Mouse (Mus musculus) frontal cortex, adult (tissue): Measurements from ENCODE around the gene Tbc1d1.
"Not testable (repeated sequence)": the region's sequence is repeated elsewhere in the genome, so short reads cannot be mapped to it uniquely, and the experiment has no call there.

Experiments used
- ATAC-seq: cut with Nextera tagmentation; 2 replicates; pipeline ENCODE4 v1.9.2; 2017; ENCODE audit warnings: mild to moderate bottlenecking, moderate library complexity, mixed read lengths; ENCODE audit not compliant: low TSS enrichment

Gene Tbc1d1

DNA sequence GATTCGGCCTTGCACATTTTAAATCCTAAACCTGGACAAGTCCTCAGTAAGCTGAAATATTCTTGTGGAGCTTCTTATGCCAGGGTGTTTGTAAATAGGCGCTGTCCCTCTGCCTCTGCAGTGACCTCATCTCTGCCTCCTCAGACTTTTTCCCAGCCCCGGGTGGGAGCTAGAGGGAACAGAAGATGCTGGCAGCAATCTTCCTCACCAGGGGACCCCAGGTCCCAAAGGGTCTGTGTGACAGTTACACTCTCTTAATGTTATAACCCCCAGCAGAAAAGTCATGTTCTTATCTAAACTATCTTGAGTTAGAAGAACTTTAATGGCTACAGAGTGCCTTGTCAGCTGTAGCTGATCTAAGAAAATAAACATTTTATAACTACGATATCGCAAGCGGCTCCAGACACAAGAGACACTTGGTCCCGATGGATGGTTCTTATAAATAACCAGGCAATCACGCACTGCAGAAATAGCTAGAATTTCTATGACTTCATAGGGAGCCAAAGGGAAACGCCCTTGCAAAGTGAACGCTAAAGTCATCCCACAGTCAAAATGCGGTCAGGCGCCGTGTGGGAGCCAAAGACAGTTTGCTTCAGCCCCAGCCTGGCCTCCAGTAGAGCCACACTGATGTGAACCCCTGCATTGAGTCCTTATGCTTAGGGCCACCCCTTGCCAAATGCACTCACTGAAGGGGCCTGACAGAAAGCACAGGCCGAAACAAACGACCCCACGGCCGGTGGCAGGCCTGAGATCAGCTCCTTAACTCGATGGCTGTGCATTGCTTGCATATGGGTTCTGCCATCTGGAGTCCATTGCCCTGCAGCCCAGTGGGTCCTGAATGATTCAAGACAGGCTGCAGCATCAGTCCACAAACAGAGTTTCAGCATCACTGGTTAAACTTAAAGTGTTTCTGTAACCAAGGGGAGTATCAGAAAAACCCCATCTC is 202.8 kb downstream of the Tbc1d1 start:
- ATAC-seq: peak; percentile 17; the same call in 1 of the 2 replicates

DNA sequence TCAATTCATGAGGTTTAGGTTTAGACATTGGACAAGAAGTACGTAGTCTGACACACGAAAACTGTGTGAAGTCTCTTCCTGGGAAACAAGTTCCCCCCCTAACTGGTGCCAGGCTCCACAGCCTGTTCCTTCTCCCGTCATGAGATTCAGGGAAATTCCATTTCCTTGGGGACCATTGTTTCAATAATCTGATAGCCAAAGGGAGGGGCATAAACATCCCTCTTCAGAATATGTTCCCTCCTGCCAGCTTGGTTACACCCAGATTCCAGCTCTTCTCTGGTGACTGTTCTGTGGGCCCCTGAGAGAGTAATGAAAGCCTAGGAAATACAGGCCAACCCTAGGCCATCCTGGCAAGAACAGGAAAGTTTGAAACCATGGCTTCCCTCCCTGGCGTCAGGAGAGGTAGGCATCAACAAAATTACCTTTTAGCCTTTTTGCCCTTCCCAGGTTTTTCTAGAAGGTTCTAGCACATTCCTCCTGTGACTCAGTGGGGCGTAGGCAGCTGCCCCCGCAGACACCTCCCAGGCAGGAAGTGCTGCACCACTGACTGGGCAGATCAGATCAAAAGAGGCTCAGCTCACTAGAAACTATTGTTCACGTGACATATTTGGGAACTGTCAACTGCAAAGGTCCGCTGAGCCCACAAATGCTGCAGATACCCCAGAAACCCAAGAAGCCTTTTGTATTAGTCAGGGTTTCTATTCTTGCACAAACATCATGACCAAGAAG is 204.2 kb downstream of the Tbc1d1 start:
- ATAC-seq: no peak

DNA sequence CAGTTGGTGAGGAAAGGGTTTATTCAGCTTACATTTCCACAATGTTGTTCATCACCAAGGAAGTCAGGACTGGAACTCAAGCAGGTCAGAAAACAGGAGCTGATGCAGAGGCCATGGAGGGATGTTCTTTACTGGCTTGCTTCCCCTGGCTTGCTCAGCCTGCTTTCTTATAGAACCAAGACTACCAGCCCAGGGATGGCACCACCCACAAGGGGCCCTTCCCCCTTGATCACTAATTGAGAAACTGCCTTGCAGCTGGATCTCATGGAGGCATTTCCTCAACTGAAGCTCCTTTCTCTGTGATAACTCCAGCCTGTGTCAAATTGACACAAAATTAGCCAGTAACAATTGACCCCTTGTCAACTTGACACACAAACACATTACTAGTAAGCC is 204.8 kb downstream of the Tbc1d1 start:
- ATAC-seq: not testable (repeated sequence)

DNA sequence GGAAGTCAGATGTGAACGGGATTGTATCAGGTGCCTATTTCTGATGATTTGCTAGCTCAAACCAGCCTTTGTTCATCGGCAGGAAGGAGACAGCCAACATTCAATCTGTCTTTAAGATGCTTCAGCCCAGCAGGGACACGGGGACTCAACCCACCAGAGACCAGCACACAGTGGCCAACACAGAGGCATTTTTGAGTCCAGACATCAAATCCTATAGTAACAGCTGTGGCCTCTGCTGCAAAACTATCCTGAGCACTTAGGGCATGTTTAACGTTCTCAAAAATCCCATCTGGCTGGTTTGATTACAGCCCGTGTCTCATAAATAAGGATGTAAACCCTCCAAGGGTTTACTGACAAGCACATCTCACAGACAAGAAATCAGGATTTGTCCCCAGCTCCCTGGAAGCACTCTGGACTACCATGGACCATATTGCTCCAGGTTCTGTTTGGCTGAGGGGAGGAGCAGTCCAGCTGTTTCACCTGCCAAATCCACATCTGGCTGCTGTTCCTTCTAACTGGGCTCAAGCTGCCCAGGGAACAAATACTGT is 207.8 kb downstream of the Tbc1d1 start:
- 0 out of 2 replicates have a peak, but pooled peaks have one; percentile 16 for ATAC-seq

DNA sequence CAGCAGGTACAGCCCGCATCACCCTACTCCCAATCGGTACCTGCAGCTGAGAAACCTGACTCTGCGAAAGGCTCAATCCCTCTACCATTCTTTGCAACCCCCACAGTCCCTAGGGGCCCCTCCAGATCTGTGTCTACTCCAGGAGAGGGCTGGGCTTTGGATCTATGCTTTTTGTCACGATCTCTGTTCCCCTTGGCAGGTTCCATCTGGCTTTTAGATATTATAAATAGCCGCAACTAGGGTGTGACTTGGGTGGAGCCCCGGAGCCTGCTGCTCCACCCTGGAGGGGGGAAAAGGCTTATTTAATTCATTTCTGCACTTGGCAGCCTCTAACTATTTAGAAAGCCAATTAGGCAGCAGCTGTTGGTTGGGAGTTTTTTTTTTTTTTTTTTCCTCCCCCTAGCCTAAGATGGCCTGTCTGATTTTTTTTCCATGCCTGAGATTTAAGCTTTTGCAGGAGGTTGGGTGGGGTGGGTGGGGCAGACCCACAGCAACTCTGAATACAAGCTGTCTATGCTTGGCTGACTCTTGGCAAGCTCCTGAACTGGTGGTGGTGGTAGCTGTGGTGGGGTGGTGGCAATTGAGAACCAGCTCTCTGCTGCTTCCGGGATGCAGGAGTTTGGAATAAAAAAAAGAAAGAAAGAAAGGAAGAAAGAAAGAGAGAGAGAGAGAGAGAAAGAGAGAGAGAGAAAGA is 208.5 kb downstream of the Tbc1d1 start:
- peak; percentile 45 for ATAC-seq

DNA sequence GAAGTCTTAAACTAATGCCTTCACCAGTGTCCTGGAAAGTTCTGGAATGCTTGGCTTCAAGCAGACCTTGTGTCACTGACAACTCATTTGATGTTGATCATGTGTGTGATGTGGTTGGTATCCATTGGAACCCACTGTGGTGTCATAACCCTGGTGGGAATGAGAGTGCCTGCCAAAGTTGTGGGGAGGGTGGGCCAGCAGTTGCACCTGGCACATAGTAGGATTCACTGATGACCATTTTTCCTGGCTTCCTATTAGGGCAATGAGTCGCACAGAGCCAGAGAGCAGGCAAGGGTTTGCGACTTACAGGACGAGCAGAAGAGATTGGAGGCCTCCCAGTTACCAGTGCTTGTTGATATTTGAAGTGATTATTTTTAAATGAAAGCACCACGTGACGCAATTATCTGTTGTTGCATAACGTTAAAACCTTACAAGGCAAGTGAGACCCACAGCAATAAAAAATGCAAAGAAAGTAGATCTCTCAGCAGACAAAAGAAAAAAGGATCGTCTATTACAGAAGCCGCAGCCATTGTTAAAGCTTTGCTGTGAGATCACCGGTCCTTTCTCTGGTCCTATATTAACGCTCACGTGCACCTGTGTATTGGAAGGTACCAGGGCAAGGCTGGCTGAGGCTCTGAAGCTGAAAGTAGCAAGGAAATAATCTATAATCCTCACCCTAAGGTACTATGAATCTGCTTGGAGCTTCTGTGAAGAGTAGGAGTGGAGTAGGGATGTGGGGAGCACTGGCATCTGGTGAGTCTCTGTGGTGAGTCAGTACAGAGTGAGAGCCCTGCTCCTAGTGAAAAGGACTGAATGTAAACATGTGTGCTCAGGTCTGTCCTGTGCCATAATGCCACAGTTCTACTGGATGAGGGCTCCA is 209.3 kb downstream of the Tbc1d1 start:
- peak; percentile 90 for ATAC-seq

DNA sequence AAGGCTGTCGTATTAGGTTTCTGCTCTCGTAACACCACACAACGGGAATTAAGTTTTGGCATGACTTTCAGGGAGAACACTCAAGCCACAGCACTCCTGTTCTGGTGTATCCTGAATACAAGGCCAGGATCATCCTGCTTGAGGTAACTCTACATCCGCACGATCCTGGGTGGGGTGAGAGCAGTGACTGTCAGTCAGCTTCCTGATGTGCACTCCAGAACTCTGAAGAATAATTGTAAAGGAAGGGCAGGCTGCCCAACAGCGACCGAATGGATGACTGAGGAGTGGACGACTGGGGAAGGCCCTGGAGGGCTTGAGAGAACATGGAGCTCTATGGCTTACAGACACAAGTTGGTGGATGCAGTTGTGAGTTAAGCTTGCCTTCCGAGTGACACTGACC is 210.0 kb downstream of the Tbc1d1 start:
- ATAC-seq: no peak

DNA sequence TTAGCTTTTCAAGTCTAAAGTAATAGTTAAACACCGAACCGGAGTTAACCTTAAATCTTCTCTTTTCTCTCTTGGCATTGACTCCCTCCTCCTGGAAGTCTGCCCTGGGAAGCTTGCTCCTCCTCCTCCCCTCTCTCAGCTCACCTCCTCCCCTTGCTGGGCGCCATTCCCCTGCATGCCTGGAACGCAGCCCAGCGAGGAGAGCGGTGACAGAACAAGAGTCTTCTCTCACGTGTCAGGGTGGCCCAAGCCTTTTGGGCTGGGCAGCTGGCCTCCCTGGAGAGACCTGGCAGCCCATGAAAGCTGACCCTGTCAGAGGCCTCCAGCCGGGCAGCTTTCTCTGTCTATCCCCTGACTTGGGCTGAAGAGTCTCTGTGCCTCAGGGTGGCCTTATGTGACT is 211.3 kb downstream of the Tbc1d1 start:
- ATAC-seq: peak; percentile 32

DNA sequence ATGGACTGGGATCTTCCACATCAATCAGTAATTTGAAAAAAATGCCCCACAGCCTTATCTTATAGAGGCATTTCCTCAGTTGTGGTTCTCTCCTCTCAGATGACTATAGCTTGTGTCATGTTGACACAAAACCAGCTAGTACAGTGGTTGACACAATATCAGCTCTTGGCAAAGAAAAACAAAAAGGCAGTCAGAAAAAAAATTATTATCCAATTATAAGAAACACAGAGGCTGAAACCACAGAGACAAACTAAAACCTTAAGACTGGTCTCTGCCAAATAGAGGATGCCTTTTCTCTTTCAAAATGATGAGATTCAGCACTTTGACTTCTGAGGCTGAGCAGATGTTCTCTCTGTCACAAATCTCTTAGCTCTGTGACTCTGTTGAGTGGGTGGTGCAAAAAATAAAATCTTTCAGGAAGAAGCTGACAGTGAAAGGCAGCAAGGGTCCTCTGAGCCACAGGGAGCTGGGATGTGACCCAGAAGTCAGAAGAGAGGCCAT is 215.3 kb downstream of the Tbc1d1 start:
- ATAC-seq: peak; percentile 60

DNA sequence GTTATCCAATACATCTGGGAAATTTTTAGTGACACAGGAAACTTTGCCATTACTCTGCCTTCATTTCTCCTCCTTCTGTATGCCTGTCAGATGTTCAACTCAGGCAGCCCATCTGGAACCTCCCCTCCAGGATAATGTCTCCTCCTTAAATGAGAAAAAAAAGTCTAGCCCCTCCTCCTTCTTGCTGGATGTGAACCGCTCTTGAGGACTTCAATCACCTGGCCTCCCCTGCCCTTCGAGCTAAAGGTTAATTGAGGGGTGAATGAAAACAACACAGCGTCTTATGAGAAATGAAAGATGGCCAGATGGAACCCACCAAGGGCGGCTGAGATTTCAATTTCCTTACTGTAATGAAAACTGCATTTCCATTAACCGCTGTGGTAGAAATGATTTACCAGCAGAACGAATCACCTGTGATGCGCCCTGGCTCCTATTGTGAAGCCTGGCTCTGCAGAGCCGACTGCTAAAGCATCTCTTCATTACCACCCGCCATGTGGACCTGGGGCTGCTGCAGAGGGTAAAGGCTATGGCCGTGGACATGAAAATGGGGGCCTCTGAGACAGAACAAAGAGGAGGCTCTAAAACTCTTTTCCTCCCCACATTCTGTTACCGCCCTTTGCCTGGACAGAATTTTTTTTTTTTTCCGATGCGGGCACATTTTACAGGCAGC is 216.3 kb downstream of the Tbc1d1 start:
- no peak for ATAC-seq

DNA sequence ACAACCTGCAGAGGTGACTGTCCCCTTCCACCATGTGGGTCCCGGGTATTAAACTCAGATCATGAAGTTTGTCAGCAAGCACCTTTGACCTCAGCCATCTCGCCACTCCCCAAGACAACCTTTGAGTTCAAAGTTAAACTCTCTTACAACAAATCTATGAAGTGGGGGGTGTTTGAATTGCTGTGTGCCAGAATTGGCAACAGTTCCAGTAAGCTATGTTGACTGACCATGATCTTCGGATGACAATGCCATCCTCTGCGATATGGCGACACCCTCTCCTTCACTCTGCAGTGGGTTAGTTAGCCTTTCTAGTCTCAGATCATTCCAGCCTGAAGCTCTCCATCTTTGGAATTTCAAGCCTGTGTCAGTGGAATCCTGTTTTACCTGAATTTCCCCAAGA is 217.6 kb downstream of the Tbc1d1 start:
- ATAC-seq: no peak

DNA sequence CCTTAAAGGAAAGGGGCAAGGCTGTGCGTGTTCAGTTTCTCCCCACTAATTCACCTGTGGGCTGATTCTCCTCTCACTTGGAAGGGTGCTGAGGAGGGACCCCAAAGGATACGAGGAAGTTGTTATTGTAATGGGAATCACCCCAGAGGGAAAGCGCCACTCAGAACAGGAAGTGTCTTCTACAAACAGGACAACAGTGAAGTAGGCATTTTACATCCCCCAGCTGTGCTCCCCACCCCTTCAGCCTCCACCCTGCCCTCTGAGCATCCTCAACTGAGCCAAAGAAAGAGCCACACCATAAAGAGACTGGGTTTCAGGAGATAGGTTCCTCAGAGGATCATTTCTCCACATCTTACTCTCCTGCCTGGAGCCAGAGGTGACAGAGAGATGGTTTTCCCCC is 219.7 kb downstream of the Tbc1d1 start:
- no peak for ATAC-seq

DNA sequence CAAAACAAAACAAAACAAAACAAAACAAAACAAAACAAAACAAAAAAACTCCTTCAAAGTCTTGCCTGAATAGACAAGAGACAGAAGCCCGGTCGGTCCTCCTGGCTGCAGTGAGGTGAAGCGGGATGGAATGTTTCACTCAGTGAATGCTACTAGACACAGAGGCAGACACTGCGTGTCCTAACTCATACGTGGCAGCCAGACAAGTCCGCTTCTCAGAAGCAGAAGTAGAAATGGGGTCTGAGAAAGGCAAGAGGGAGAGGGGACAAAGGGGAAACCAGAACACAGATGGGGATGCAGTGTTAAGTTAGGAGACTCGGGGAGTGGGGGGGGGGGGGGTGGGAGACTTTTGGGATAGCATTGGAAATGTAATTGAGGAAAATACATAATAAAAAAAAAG is 220.4 kb downstream of the Tbc1d1 start:
- no peak for ATAC-seq

DNA sequence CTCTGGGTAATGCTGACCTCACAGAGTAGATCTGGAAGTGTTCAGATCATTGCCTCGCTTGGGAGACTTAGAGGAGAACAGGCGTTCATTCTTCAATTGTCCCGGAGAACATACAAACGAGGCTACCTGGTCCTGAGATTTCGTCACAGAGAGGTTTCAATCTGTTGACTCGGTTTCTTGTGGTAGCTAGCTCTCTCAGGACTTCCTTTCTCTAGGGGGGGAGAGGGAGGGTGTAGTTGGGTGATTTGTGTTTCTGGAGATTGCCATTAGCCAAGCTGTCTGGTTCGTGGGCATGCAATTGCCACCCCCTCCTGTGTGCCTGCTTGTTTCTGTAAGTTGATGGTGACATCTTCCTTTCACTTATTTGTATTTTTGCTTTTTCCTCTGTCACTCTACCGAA is 221.6 kb downstream of the Tbc1d1 start:
- ATAC-seq: no peak

DNA sequence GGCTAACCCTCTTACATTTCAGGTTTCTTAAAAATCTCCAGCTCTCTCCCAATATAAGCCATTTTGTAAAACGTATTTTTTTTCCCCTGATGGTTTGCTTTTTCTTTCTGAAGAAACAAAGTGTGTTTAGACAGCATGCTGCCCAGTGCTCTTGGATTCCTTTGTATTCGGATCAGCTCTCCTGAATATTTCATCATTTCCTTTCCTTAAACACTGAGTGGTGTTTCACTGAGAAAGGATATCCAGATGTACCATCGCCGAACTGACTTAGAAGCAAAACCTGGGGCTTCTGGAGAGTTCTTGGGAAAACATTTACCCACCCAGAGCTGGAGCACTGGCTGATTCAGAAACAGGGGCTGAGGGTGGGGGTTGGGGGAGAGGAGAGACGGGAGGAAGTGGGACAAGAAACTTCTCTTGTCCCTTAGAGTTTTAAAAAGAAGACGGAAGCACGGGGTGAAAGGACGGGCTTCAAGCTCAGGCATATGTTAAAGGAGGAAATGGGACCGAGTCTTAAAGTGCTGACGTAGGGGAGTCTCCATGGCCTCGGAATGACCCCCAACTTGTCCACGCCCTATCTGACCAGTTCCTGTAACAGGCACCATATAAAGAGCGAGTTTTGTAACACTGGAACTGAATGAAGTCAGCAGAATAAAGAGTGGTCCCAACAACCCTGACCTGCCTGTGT is 222.6 kb downstream of the Tbc1d1 start:
- ATAC-seq: 0 out of 2 replicates have a peak, but pooled peaks have one; percentile 2

DNA sequence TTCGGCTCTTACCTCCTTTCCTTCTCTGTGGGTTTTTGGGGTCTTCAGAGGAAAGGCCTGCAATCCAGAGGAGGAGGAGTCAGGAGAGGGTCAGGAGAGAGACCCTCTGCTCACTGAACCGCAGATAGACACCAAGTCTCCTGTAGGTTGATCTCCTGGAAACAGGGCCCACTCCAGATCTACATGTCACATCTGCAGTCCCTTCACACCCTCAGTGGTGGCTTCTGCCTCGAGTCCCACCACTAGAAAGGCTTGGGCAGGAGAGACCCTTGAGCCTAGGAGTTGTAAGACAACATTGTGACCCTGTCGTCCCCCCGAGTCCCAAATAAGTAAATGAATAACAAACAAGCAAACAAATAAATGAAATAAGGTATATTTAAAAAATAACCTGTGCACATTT is 223.7 kb downstream of the Tbc1d1 start:
- ATAC-seq: no peak

DNA sequence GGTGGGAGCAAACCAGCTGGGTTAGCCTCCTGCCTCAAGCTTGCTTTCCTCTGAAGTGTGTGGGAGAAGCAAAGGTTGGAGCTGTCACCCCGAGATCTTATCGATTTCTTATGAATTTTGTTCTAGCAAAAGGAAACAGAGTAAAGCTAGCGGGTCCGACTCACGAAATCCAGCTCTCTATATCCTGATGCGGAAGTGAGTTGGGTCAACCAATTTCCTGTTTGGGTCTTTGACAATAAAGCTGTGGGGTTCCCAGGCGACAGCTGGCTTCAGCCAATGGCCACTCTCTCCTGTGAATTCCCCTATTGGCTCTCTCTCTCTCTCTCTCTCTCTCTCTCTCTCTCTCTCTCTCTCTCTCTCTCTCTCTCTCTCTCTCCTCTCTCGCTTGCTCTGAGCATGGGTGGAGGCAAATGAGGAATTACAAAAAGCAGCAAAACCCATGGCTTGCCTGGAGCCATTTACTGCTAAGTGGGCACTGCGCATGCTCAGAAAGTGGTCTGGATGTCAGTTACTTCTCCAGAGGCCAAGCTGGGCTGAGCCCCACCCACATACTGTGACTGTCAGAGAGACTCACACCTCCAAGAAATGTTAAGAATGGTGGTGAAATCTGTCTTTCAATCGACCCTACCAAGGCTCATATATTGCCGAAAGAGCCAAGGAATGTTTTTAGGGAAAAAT is 224.7 kb downstream of the Tbc1d1 start:
- no peak for ATAC-seq

DNA sequence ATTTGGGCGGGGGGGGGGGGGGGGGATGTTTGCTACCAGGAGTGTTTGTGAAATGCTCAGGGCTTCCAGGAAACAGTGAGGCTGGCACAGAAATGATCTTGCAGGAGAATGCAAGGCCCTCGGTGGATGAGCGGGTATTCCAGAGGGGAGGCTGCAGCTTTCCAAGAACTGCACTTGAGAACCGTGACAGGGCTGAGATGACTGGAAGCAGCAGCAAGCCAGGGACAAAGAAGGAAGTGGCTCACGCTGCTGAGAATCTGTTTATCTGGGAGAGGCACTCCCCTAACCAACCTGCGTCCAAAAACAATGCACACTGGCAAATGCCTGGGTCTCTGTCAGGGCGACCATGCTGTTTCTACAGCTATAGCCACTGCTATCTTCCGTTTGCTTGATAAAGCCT is 225.4 kb downstream of the Tbc1d1 start:
- ATAC-seq: no peak

DNA sequence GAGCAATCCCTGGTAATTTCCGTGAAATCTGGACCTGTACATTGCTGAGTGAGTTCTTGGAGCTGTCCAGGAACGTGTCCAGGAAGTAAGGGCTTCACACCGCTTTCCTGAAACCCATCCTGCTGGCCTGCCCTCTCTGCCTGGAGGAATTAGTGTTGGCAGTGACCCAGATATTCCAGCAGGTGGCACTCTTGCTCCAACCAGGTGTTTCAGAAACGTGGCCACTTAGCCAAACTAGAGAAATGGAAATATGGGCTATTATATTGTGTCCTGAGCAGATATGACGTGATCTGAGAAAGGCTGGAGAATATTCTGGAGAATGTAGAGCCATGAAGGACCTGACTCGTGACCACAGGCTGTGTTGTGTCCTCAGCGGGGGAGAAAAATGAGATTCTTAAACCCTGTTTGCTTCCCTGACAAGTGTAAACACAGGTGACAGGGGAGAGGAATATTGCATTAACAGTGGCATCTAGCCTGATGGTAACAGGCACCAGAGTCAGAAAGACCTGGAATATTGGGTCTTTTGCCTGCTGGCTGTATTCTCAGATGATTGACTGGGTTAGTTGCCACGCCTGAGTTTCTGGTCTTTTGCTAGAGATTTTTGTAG is 226.4 kb downstream of the Tbc1d1 start:
- peak; percentile 74 for ATAC-seq
